Mouse (Mus musculus) hindbrain, embryonic 12.5 days (tissue): ENCODE data around the gene Arfip1. TPM values are rescaled to one million over a fixed set of nuclear protein-coding genes. Genes with fewer than 3 reads are reported as not detected.
"Not testable (repeated sequence)": the region's sequence is repeated elsewhere in the genome, so short reads cannot be mapped to it uniquely, and the experiment has no call there.

ENCODE experiments used
- ATAC-seq: fragments of 200-750 bp; cut with Nextera tagmentation; 2 replicates; pipeline ENCODE4 v1.8.0; 2017; ENCODE audit warnings: moderate TSS enrichment; ENCODE audit not compliant: low FRiP score
- H3K27ac ChIP-seq: fragments of 300-500 bp; sonication (generic); 2 replicates; pipeline ENCODE4 v1.5.1; 2016; ENCODE audit warnings: mild to moderate bottlenecking
- H3K27me3 ChIP-seq: fragments of 300-500 bp; sonication (generic); 2 replicates; pipeline ENCODE4 v1.6.1; 2016; ENCODE audit warnings: mild to moderate bottlenecking
- H3K36me3 ChIP-seq: fragments of 300-500 bp; sonication (generic); 2 replicates; pipeline ENCODE4 v1.6.1; 2016; ENCODE audit warnings: mild to moderate bottlenecking
- H3K4me1 ChIP-seq: fragments of 300-500 bp; sonication (generic); 2 replicates; pipeline ENCODE4 v1.6.1; 2016
- H3K4me2 ChIP-seq: fragments of 300-500 bp; sonication (generic); replicated peaks from 2 replicates; pipeline ENCODE4 v1.6.1; 2016; ENCODE audit warnings: mild to moderate bottlenecking
- H3K4me3 ChIP-seq: fragments of 300-500 bp; sonication (generic); 2 replicates; pipeline ENCODE4 v1.5.1; 2016; ENCODE audit warnings: mild to moderate bottlenecking
- H3K9ac ChIP-seq: fragments of 300-500 bp; sonication (generic); 2 replicates; pipeline ENCODE4 v1.6.1; 2016; ENCODE audit warnings: mild to moderate bottlenecking, moderate library complexity
- H3K9me3 ChIP-seq: fragments of 300-500 bp; sonication (generic); replicated peaks from 2 replicates; pipeline ENCODE4 v1.6.1; 2016; ENCODE audit warnings: mild to moderate bottlenecking
- WGBS: fragments of 180-500 bp; shearing (Covaris S2); methylation state at CpG from one replicate; pipeline ENCODE4 v1.1.7; 2016; 5-methylcytosine and 5-hydroxymethylcytosine counted together
- polyA plus RNA-seq: library from polyadenylated mRNA; unstranded; fragments of >200 nt; fragmentation: Nextera tagmentation; extraction: Ambion mirVana; gene quantifications from 2 replicates; pipeline ENCODE4 v1.2.1, GENCODE M21; 2016

Gene Arfip1
- polyA plus RNA-seq, 1 experiment from 2014 or later, result 33.1 TPM

GRCm38 (mm10) chr3:84563415-84563814, 19.0 kb downstream of the Arfip1 start:
- Histone ChIP-seq H3K27me3 (no peaks in the 10 kb centered on the region), H3K9me3 (no peaks in the 10 kb centered on the region), H3K4me3 (no peak overlapping the region), H3K27ac (no peak overlapping the region), H3K4me1 (no peaks in the 10 kb centered on the region), H3K4me2 (no peak overlapping the region), H3K9ac (no peak overlapping the region), H3K36me3 (no peaks in the 10 kb centered on the region)
- no peak for ATAC-seq
- 93% methylated on average over 4 of the region's 4 CpGs for WGBS

- H3K4me1 ChIP-seq, H3K27ac ChIP-seq, H3K9ac ChIP-seq, H3K36me3 ChIP-seq, ATAC-seq, H3K4me2 ChIP-seq, H3K4me3 ChIP-seq, H3K9me3 ChIP-seq, H3K27me3 ChIP-seq: not testable (repeated sequence)
- 91% methylated on average over 2 of the region's 2 CpGs for WGBS
Observed at GRCm38 (mm10) chr3:84562911-84563310, 19.5 kb downstream of the Arfip1 start.

- Histone ChIP-seq H3K36me3 (no peaks in the 10 kb centered on the region), H3K9ac (no peak overlapping the region), H3K27me3 (no peaks in the 10 kb centered on the region), H3K27ac (no peak overlapping the region), H3K4me1 (peaks cover 2% of the 10 kb centered on the region; the same call in 1 of the 2 replicates), H3K4me3 (no peak overlapping the region), H3K4me2 (no peak overlapping the region), H3K9me3 (no peaks in the 10 kb centered on the region)
- no peak for ATAC-seq
- WGBS, result 96% methylated on average over 3 of the region's 3 CpGs
Observed at GRCm38 (mm10) chr3:84558301-84558700, 24.1 kb downstream of the Arfip1 start.

- no peak overlapping the region for H3K9ac ChIP-seq
- no peaks in the 10 kb centered on the region for H3K27me3 ChIP-seq
- no peaks in the 10 kb centered on the region for H3K9me3 ChIP-seq
- ATAC-seq, result no peak
- no peaks in the 10 kb centered on the region for H3K36me3 ChIP-seq
- H3K27ac ChIP-seq, result no peak overlapping the region
- WGBS, result 89% methylated on average over 3 of the region's 3 CpGs
- no peak overlapping the region for H3K4me2 ChIP-seq
- H3K4me3 ChIP-seq, result no peak overlapping the region
- H3K4me1 ChIP-seq, result peaks cover 2% of the 10 kb centered on the region; the same call in 1 of the 2 replicates
Observed at GRCm38 (mm10) chr3:84555780-84556179, 26.6 kb downstream of the Arfip1 start.

GRCm38 (mm10) chr3:84547177-84547576, 35.2 kb downstream of the Arfip1 start:
- Histone ChIP-seq H3K9me3 (no peaks in the 10 kb centered on the region), H3K36me3 (no peaks in the 10 kb centered on the region), H3K27ac (no peak overlapping the region), H3K27me3 (no peaks in the 10 kb centered on the region), H3K4me1 (no peaks in the 10 kb centered on the region), H3K4me2 (no peak overlapping the region), H3K4me3 (no peak overlapping the region), H3K9ac (no peak overlapping the region)
- 68% methylated on average over 8 of the region's 8 CpGs for WGBS
- ATAC-seq, result no peak

GRCm38 (mm10) chr3:84542450-84542849, 40.0 kb downstream of the Arfip1 start:
- H3K4me2 ChIP-seq, H3K27me3 ChIP-seq: not testable (repeated sequence)

GRCm38 (mm10) chr3:84541881-84542280, 40.5 kb downstream of the Arfip1 start:
- Histone ChIP-seq H3K36me3 (no peaks in the 10 kb centered on the region), H3K4me2 (no peak overlapping the region), H3K4me1 (no peaks in the 10 kb centered on the region), H3K27me3 (no peaks in the 10 kb centered on the region), H3K27ac (no peak overlapping the region), H3K9ac (no peak overlapping the region), H3K9me3 (no peaks in the 10 kb centered on the region), H3K4me3 (no peak overlapping the region)
- no peak for ATAC-seq
- 88% methylated on average over 1 of the region's 1 CpGs for WGBS

More at GRCm38 (mm10) chr3:84542450-84542849, 40.0 kb downstream of the Arfip1 start:
- not testable (repeated sequence) for H3K4me3 ChIP-seq, H3K9me3 ChIP-seq, H3K9ac ChIP-seq, H3K4me1 ChIP-seq, H3K27ac ChIP-seq, ATAC-seq, H3K36me3 ChIP-seq
- 20% methylated on average over 3 of the region's 3 CpGs for WGBS

- Histone ChIP-seq H3K4me3 (no peak overlapping the region), H3K4me1 (no peaks in the 10 kb centered on the region), H3K9me3 (no peaks in the 10 kb centered on the region), H3K9ac (no peak overlapping the region), H3K4me2 (no peak overlapping the region), H3K27me3 (no peaks in the 10 kb centered on the region), H3K36me3 (no peaks in the 10 kb centered on the region), H3K27ac (no peak overlapping the region)
- no peak for ATAC-seq
Observed at GRCm38 (mm10) chr3:84540640-84541039, 41.8 kb downstream of the Arfip1 start.

- Histone ChIP-seq H3K9ac (no peak overlapping the region), H3K9me3 (no peaks in the 10 kb centered on the region), H3K4me3 (no peak overlapping the region), H3K36me3 (0 out of 2 replicates have a peak, but pooled peaks cover 3% of the 10 kb centered on the region), H3K27ac (no peak overlapping the region), H3K4me2 (no peak overlapping the region), H3K4me1 (no peaks in the 10 kb centered on the region), H3K27me3 (no peaks in the 10 kb centered on the region)
- ATAC-seq, result no peak
- 89% methylated on average over 6 of the region's 6 CpGs for WGBS
Observed at GRCm38 (mm10) chr3:84536987-84537386, 45.4 kb downstream of the Arfip1 start.

GRCm38 (mm10) chr3:84533227-84533626, 49.2 kb downstream of the Arfip1 start:
- ATAC-seq, result no peak

GRCm38 (mm10) chr3:84529021-84529420, 53.4 kb downstream of the Arfip1 start:
- WGBS, result 75% methylated on average over 2 of the region's 2 CpGs
- no peaks in the 10 kb centered on the region for H3K9me3 ChIP-seq
- H3K4me1 ChIP-seq, result no peaks in the 10 kb centered on the region
- no peak overlapping the region for H3K27ac ChIP-seq
- no peak for ATAC-seq
- H3K27me3 ChIP-seq, result no peaks in the 10 kb centered on the region
- H3K9ac ChIP-seq, result no peak overlapping the region
- H3K4me3 ChIP-seq, result no peak overlapping the region
- no peak overlapping the region for H3K4me2 ChIP-seq
- 0 out of 2 replicates have a peak, but pooled peaks cover 3% of the 10 kb centered on the region for H3K36me3 ChIP-seq

More at GRCm38 (mm10) chr3:84533227-84533626, 49.2 kb downstream of the Arfip1 start:
- Histone ChIP-seq H3K27ac (no peak overlapping the region), H3K9ac (no peak overlapping the region), H3K4me1 (no peaks in the 10 kb centered on the region), H3K9me3 (no peaks in the 10 kb centered on the region), H3K4me3 (no peak overlapping the region), H3K36me3 (0 out of 2 replicates have a peak, but pooled peaks cover 3% of the 10 kb centered on the region), H3K27me3 (no peaks in the 10 kb centered on the region), H3K4me2 (no peak overlapping the region)
- 69% methylated on average over 5 of the region's 5 CpGs for WGBS

GRCm38 (mm10) chr3:84524952-84525351, 57.5 kb downstream of the Arfip1 start:
- Histone ChIP-seq H3K4me3 (no peak overlapping the region), H3K9ac (no peak overlapping the region), H3K27me3 (no peaks in the 10 kb centered on the region), H3K36me3 (no peaks in the 10 kb centered on the region), H3K4me1 (no peaks in the 10 kb centered on the region), H3K4me2 (no peak overlapping the region), H3K9me3 (no peaks in the 10 kb centered on the region), H3K27ac (no peak overlapping the region)
- ATAC-seq, result no peak
- WGBS, result 90% methylated on average over 1 of the region's 1 CpGs

GRCm38 (mm10) chr3:84516163-84516562, 66.3 kb downstream of the Arfip1 start:
- no peak overlapping the region for H3K4me3 ChIP-seq
- no peaks in the 10 kb centered on the region for H3K9me3 ChIP-seq
- no peaks in the 10 kb centered on the region for H3K27me3 ChIP-seq
- no peak overlapping the region for H3K4me2 ChIP-seq
- ATAC-seq, result no peak
- H3K36me3 ChIP-seq, result peaks cover 6% of the 10 kb centered on the region
- H3K4me1 ChIP-seq, result no peaks in the 10 kb centered on the region
- H3K9ac ChIP-seq, result no peak overlapping the region
- H3K27ac ChIP-seq, result no peak overlapping the region
- WGBS, result 90% methylated on average over 3 of the region's 3 CpGs
